Mouse (Mus musculus) gastrocnemius, adult 2 months (tissue): Measurements from ENCODE around the gene Rrm2. TPM values are rescaled to one million over a fixed set of nuclear protein-coding genes. Genes with fewer than 3 reads are reported as not detected.
"Not testable (repeated sequence)": the region's sequence is repeated elsewhere in the genome, so short reads cannot be mapped to it uniquely, and the experiment has no call there.

Experiments
- DNase-seq: peaks from one replicate; pipeline ENCODE4 v3.0.0; 2022
- H3K27ac ChIP-seq: fragments of 200-600 bp; 2 replicates; pipeline ENCODE4 v1.8.1; 2022; ENCODE audit warnings: mild to moderate bottlenecking
- H3K4me3 ChIP-seq: fragments of 200-600 bp; 2 replicates; pipeline ENCODE4 v1.8.1; 2022; ENCODE audit warnings: mild to moderate bottlenecking, moderate library complexity
- CTCF ChIP-seq: fragments of 200-600 bp; IDR thresholded peaks from 2 replicates; pipeline ENCODE4 v1.8.1; 2022; ENCODE audit warnings: antibody characterized with exemption, mild to moderate bottlenecking, moderate library complexity
- intact Hi-C: fragments of 180-260 bp; cut with DNase I; formaldehyde crosslinking; loops from one replicate; pipeline ENCODE4 v1.15.1; 2025
- total RNA-seq, 2 experiments: library from RNA; stranded (reverse); gene quantifications; 2 replicates each; pipeline ENCODE4 v1.2.3; 2021

The Rrm2 gene
- total RNA-seq, 2 experiments from 2014 or later: 0.89 to 1.1 TPM

DNA sequence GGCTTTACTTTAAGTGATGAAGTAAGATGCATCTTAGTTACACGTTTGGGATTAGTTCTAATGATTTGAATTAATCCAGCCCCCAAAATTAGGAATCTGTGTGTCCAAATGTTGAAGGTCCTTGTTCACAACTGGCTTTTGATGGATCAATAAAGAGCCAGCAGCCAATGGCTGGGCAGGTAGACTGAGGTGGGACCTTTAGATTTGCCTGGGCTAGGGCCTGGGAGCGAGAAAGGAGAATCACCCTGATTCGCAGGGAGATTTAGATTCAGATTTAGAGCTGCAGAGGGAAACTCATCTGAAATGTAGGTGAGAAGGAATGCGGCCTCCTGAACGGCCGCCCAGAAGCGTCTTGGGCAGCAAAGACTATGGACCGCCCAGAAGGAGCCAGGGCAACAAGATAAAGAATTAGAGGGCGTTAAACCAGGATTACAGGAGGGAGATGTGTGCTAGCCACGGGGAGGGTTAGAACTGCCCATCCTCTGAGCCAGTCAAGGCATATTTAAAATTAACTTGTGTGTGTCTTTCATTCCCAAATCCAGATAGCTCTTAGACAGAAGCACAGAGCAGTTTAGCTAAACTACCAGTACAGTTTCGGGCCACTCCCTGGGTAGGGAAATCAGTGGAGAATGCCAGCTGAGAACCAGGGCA is 21.2 kb upstream of the Rrm2 start:
- intact Hi-C loops: no loop called here

DNA sequence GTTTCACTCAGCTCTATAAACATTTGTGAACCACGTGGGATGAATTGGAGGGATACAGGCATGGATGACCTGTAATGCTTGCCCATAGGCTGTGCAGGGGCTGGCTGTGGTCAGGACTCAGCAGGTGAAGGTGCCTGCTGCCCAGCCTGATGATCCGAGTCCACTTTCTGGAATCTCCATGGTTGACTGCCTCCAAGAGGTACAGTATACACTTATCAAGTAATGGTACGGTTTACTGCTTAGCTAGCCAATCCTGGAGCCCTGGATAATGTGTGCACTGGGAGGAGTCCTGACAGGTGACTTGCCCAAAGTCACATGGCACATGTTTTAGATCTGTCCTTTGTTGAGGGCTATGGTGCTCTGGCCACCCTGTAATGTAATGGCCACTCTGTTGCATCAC is 17.7 kb upstream of the Rrm2 start:
- intact Hi-C loops: no loop called here
- no peak overlapping the region for H3K27ac ChIP-seq
- H3K4me3 ChIP-seq: no peak overlapping the region
- no peak for DNase-seq
- TF ChIP-seq CTCF: no peak

More for the DNA sequence above, 21.2 kb upstream of the Rrm2 start:
- H3K27ac ChIP-seq: no peak overlapping the region
- DNase-seq: no peak
- TF ChIP-seq CTCF: no peak
- H3K4me3 ChIP-seq: no peak overlapping the region

DNA sequence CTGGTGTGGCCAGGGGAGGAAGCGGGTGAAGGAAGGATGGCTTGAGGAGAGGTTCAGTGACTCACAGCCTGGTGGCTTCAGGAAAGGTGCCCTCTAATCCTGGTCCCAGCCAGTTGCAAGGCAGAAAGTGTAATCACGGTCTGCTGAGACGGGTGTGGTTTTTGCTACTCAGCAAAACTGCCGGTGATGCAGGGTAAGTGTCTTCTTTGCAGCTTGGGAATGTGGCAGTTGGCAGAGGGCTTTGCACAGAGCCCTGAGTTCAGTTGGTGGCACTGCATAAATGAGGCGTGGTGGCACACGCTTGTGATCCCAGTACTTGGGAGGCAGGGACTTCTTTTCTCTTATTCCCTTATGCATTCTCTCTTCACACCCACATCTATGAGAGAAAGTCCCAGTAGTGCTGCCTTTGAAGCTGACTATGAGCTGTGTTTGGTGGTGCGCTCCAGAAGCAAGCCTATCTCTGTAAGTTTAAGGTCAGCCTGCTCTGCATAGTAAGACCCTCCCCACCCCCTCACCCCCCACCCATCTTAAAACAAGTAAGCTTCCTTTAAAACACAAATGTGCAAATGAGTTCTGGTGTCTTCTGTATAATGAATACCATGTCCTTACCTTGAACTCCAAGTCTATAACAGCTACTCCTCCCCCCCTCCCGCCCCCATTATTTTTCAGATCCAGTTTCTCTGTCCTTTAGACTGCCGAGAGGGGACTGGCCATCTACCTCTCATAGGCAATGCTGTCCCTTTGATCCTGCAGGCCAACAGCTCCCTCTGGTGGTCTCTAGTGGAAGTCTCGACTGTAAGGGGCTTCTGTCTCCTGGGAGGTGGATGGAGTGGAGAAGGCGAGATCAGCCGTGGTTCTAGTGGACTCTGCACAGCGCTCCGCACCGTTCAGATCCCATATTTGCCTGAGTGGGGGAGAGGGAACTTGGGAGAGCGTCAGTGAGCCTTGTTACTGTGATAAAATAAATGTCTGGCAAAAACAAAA is 11.2 kb upstream of the Rrm2 start:
- intact Hi-C loops: loop anchor here (1.0 to 2.0 kb wide), 3 partner anchors 21 to 226 kb away; no protein-coding TSS in a partner anchor

GRCm38 (mm10) chr12:24697484-24698204 is 10.4 kb upstream of the Rrm2 start:
- Histone ChIP-seq H3K4me3 (no peak overlapping the region), H3K27ac (no peak overlapping the region)
- TF ChIP-seq CTCF: no peak
- intact Hi-C loops: loop anchor here (1.0 to 2.0 kb wide), 3 partner anchors 22 to 227 kb away; no protein-coding TSS in a partner anchor
- DNase-seq: peak; percentile 19

More for the DNA sequence above, 11.2 kb upstream of the Rrm2 start:
- H3K27ac ChIP-seq: no peak overlapping the region
- TF ChIP-seq CTCF: peak; percentile 90
- peak; percentile 86 for DNase-seq
- H3K4me3 ChIP-seq: no peak overlapping the region

GRCm38 (mm10) chr12:24698514-24698913 is 9.5 kb upstream of the Rrm2 start:
- peak; percentile 8 for DNase-seq
- no peak overlapping the region for H3K4me3 ChIP-seq
- no peak overlapping the region for H3K27ac ChIP-seq
- no peak for TF ChIP-seq CTCF
- intact Hi-C loops: no loop called here

DNA sequence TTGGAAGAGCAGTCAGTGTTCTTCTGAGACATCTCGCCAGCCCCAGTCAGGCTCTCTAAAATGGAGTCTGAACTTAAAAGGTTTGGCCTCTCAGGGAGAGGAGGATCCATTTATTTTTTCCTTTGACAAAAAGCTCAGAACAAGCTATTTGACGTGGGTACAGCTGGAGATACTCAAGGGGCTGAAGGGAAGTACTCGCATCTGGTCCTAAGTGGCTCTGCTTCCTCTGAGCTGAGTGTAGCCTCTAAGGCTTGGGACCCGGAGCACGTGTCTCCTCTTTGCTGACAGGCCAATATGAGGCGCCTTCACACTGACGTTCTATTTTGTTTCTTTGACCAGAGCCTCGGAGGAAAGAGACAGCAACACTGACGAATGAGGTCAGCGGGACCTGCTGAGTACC is 8.5 kb upstream of the Rrm2 start:
- TF ChIP-seq CTCF: no peak
- Histone ChIP-seq H3K27ac (no peak overlapping the region), H3K4me3 (no peak overlapping the region)
- no peak for DNase-seq
- intact Hi-C loops: no loop called here

GRCm38 (mm10) chr12:24701621-24702020 is 6.4 kb upstream of the Rrm2 start:
- DNase-seq, H3K27ac ChIP-seq, H3K4me3 ChIP-seq, intact Hi-C loops: not testable (repeated sequence)
- TF ChIP-seq CTCF: peak; percentile 15; the same call in 1 of the 2 replicates

GRCm38 (mm10) chr12:24703013-24703412 is 5.0 kb upstream of the Rrm2 start:
- no peak for DNase-seq
- intact Hi-C loops: no loop called here
- H3K4me3 ChIP-seq: no peak overlapping the region
- H3K27ac ChIP-seq: no peak overlapping the region
- no peak for TF ChIP-seq CTCF

- Histone ChIP-seq H3K4me3 (no peak overlapping the region), H3K27ac (no peak overlapping the region)
- intact Hi-C loops: no loop called here
- no peak for DNase-seq
- no peak for TF ChIP-seq CTCF
These were observed 2.4 kb upstream of the Rrm2 start for GRCm38 (mm10) chr12:24705502-24706263.

DNA sequence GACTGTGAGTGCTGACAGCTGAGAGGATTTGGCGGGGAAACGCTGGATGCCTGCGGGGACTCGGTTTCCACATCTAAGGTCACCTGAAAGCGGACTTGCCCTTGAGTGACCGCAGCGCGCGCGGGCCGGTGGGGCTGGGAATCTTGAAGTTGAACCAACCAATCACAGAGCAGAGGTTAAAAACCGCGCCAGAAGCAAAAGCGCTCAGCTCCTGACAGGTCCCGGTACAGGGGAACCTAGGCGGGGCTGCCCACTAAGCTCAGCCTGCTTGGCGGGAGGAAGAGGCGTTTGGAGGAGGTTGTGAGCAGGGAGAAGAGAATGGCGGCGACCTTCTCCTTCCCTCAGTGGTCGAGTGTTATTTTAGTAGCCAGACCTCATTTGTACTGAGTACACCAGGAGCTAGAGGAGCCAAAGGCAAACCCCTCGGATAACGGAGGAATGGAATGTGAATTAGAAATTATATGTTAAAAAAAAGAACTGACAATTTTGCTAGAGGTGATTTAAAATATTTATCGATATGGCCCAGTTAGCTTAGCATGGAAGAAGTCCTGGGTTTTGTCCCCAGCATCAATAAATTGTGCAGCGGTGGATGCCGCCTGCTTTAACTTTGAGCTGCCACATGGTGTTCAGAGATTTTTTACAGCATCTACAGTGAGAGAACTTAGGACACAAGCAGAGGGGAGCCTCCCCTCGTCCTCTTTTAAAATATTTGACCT is 1.1 kb upstream of the Rrm2 start:
- Histone ChIP-seq H3K4me3 (no peak overlapping the region), H3K27ac (no peak overlapping the region)
- no peak for DNase-seq
- TF ChIP-seq CTCF: no peak
- intact Hi-C loops: no loop called here

- H3K4me3 ChIP-seq: peak overlapping the region; percentile 95; the same call in 1 of the 2 replicates
- TF ChIP-seq CTCF: no peak
- no peak overlapping the region for H3K27ac ChIP-seq
- intact Hi-C loops: no loop called here
- DNase-seq: no peak
These were observed 600 bp upstream of the Rrm2 start for GRCm38 (mm10) chr12:24707480-24707802.
